28 mouse cellular contexts compared by ENCODE assay signal in the genomic region with DNA sequence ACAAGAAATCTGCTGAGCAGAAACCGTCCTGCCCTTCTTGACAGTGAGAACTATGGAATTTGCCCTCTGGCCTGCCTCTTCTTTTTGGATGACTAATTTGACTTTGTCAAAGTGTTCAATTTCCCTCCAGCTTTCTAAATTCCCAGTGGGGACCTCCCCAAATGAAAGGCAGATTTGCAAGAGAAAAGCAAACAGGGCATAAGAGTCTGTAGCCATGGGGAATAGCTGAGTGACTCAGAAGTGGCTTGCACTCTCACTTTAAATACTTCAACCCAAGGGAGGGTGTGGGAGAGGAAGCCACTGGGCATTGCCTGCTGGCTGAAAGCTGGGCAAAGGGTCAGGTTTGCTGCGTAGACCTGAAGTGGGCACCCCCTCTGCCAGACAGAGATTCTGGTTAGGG.
A peak's percentile ranks its signal among the peaks of the same experiment; 100 is the strongest.
DNase-seq lines count a peak whose midpoint lies in the region; ATAC-seq and TF ChIP-seq lines count a peak whose summit lies in the region.
"Had no signal": no experiment of that assay in that cellular context is flagged by ENCODE, and none has a peak within 500 bp of the region (broad histone marks: within the 10 kb centered on the region; RNA-seq: fewer than 3 reads in every experiment).

No protein-coding gene starts in this region.

- TF ChIP-seq POLR2A in lung, adult 2 months (IDR thresholded peaks at IDR 0.05; ENCODE audit: borderline replicate concordance, extremely low read depth, low read depth, low read length), result no peak
- no peak for TF ChIP-seq POLR2A in heart, adult 2 months (IDR thresholded peaks at IDR 0.05; ENCODE audit: insufficient read depth, low read depth, low read length)

- H3K4me2 ChIP-seq in lung, embryonic 15.5 days, result no peak overlapping the region
- H3K4me2 ChIP-seq: forebrain, embryonic 13.5 days; heart, embryonic 11.5 days; hindbrain, embryonic 12.5 days; intestine, embryonic 15.5 days; limb, embryonic 12.5 days; liver, embryonic 15.5 days; midbrain, embryonic 13.5 days had no signal

- H3K27me3 ChIP-seq in lung, embryonic 15.5 days, result no peaks in the 10 kb centered on the region
- no peaks in the 10 kb centered on the region for H3K27me3 ChIP-seq in heart, adult 2 months (ENCODE audit: control insufficient read depth, insufficient read depth, low read length)
- H3K27me3 ChIP-seq in limb, embryonic 10.5 days (ENCODE audit: low read depth, poor library complexity, severe bottlenecking), result peaks cover 47% of the 10 kb centered on the region
- H3K27me3 ChIP-seq: CH12.LX; forebrain, embryonic 13.5 days; intestine, embryonic 15.5 days; liver, embryonic 15.5 days had no signal

- H3K9me3 ChIP-seq in lung, embryonic 15.5 days, result no peaks in the 10 kb centered on the region
- H3K9me3 ChIP-seq in limb, embryonic 10.5 days (replicated peaks), result no peaks in the 10 kb centered on the region
- H3K9me3 ChIP-seq: forebrain, embryonic 13.5 days; hindbrain, embryonic 12.5 days; intestine, embryonic 15.5 days; limb, embryonic 12.5 days; liver, embryonic 15.5 days; midbrain, embryonic 13.5 days had no signal

- no peaks in the 10 kb centered on the region for H3K79me2 ChIP-seq in heart, adult 2 months (replicated peaks; ENCODE audit: control insufficient read depth, insufficient read depth, low read length)

- peaks cover 24% of the 10 kb centered on the region for H3K4me1 ChIP-seq in lung, embryonic 15.5 days
- no peaks in the 10 kb centered on the region; the same call in 1 of the 2 replicates for H3K4me1 ChIP-seq in lung, adult 2 months (ENCODE audit: control insufficient read depth, insufficient read depth, low read length)
- no peaks in the 10 kb centered on the region for H3K4me1 ChIP-seq in heart, adult 2 months (ENCODE audit: control insufficient read depth, insufficient read depth, low read length)
- peaks cover 27% of the 10 kb centered on the region for H3K4me1 ChIP-seq in limb, embryonic 10.5 days
- H3K4me1 ChIP-seq: intestine, embryonic 15.5 days; liver, embryonic 15.5 days had no signal

- H3K27ac ChIP-seq in lung, embryonic 15.5 days, result 0 out of 2 replicates have a peak overlapping the region, but pooled peaks have one; percentile 34
- H3K27ac ChIP-seq in heart, adult 2 months, result no peak overlapping the region
- no peak overlapping the region for H3K27ac ChIP-seq in limb, embryonic 10.5 days
- H3K27ac ChIP-seq: forebrain, embryonic 13.5 days; hindbrain, embryonic 12.5 days; hindbrain, postnatal 0 days; intestine, embryonic 15.5 days; kidney, postnatal 0 days; limb, embryonic 12.5 days; liver, embryonic 15.5 days; macrophage; midbrain, embryonic 13.5 days had no signal

- H3K36me3 ChIP-seq in lung, embryonic 15.5 days, result no peaks in the 10 kb centered on the region
- H3K36me3 ChIP-seq in heart, adult 2 months (ENCODE audit: control insufficient read depth, insufficient read depth, low read length), result no peaks in the 10 kb centered on the region
- H3K36me3 ChIP-seq in limb, embryonic 10.5 days, result no peaks in the 10 kb centered on the region
- H3K36me3 ChIP-seq: G1E; hindbrain, embryonic 12.5 days; intestine, embryonic 15.5 days; limb, embryonic 12.5 days; liver, embryonic 15.5 days; midbrain, embryonic 13.5 days had no signal

- intact Hi-C loops in heart, adult 2 months (cut with DNase I), result no loop called here

- H3K9ac ChIP-seq in lung, embryonic 15.5 days, result no peak overlapping the region
- no peak overlapping the region for H3K9ac ChIP-seq in heart, adult 2 months (ENCODE audit: low read depth, low read length)
- H3K9ac ChIP-seq: forebrain, embryonic 13.5 days; hindbrain, embryonic 12.5 days; intestine, embryonic 15.5 days; limb, embryonic 12.5 days; liver, embryonic 15.5 days; midbrain, embryonic 13.5 days had no signal

- no peak overlapping the region for H3K4me3 ChIP-seq in lung, embryonic 15.5 days
- H3K4me3 ChIP-seq in lung, adult 2 months (replicated peaks; ENCODE audit: extremely low read depth, low read depth, low read length), result no peak overlapping the region
- no peak overlapping the region for H3K4me3 ChIP-seq in heart, adult 2 months
- no peak overlapping the region for H3K4me3 ChIP-seq in limb, embryonic 10.5 days
- H3K4me3 ChIP-seq: forebrain, embryonic 13.5 days; hindbrain, embryonic 12.5 days; intestine, embryonic 15.5 days; limb, embryonic 12.5 days; liver, embryonic 15.5 days; midbrain, embryonic 13.5 days had no signal

- TF ChIP-seq EP300 in heart, adult 2 months (IDR thresholded peaks at IDR 0.05; ENCODE audit: insufficient read depth, low read depth, low read length), result no peak

- 34% methylated on average over 2 of the region's 2 CpGs for WGBS in lung, embryonic 15.5 days
- 71% methylated on average over 2 of the region's 2 CpGs for WGBS in lung, adult 2 months
- 73% methylated on average over 2 of the region's 2 CpGs for WGBS in heart, adult 2 months
- 64% methylated on average over 2 of the region's 2 CpGs for WGBS in limb, embryonic 10.5 days

- TF ChIP-seq CTCF in lung, adult 2 months (IDR thresholded peaks at IDR 0.05; ENCODE audit: insufficient read depth, low read length), result no peak
- TF ChIP-seq CTCF in heart, adult 2 months (IDR thresholded peaks at IDR 0.05), result no peak

- DNase-seq in lung, adult 2 months, result no peak
- DNase-seq in 3T3-L1 (ENCODE audit: low read depth, low spot score) (peak; percentile 98), adipocyte (ENCODE audit: low spot score) (peak; percentile 85)
- peak; percentile 74 for DNase-seq in Muller cell, postnatal 12 days (ENCODE audit: inconsistent ontology term)
- no peak for DNase-seq in heart, adult 2 months
- DNase-seq in limb, embryonic 10.5 days (ENCODE audit: low spot score), result no peak
- DNase-seq: adrenal gland, postnatal 14 days; cerebellum, adult 11 months; cerebellum, adult 9-10 months; gastrocnemius, postnatal 25 days; heart, adult 11 months; heart, postnatal 36 days; kidney, adult 8-10 months; layer of hippocampus, postnatal 36 days; thymus, postnatal 4 days had no signal

- ATAC-seq in lung, embryonic 15.5 days (ENCODE audit: borderline replicate concordance, extremely low read depth, low FRiP score, low TSS enrichment), result 0 out of 2 replicates have a peak, but pooled peaks have one; percentile 41
- ATAC-seq: forebrain, embryonic 13.5 days; hindbrain, postnatal 0 days; intestine, embryonic 15.5 days; midbrain, embryonic 13.5 days had no signal

Comparison
In these comparisons a context has a peak if more than half of its experiments do, and no peak if none do; other contexts are left out.
1. DNase-seq: peak in 3T3-L1 (single experiment), Muller cell, postnatal 12 days (single experiment) and adipocyte (single experiment); none in lung, adult 2 months (single experiment), heart, adult 2 months (0 of 2) and limb, embryonic 10.5 days (single experiment).